Mouse (Mus musculus) limb, embryonic 13.5 days (tissue): Measurements from ENCODE around the gene Klhl40. TPM values are rescaled to one million over a fixed set of nuclear protein-coding genes. Genes with fewer than 3 reads are reported as not detected.

Experiments
- ATAC-seq: fragments of 200-750 bp; cut with Nextera tagmentation; 2 replicates; pipeline ENCODE4 v1.8.0; 2017; ENCODE audit warnings: low read depth, moderate number of reproducible peaks, moderate TSS enrichment; ENCODE audit not compliant: low FRiP score
- H3K27ac ChIP-seq: fragments of 300-500 bp; sonication (generic); 2 replicates; pipeline ENCODE4 v1.5.1; 2015; ENCODE audit warnings: inconsistent platforms, mild to moderate bottlenecking, moderate library complexity
- H3K27me3 ChIP-seq: fragments of 300-500 bp; sonication (generic); 2 replicates; pipeline ENCODE4 v1.6.1; 2015; ENCODE audit warnings: mild to moderate bottlenecking, inconsistent platforms
- H3K36me3 ChIP-seq: fragments of 300-500 bp; sonication (generic); 2 replicates; pipeline ENCODE4 v1.6.1; 2015; ENCODE audit warnings: inconsistent platforms, mild to moderate bottlenecking, moderate library complexity
- H3K4me1 ChIP-seq: fragments of 300-500 bp; sonication (generic); 2 replicates; pipeline ENCODE4 v1.6.1; 2015; ENCODE audit warnings: inconsistent platforms
- H3K4me2 ChIP-seq: fragments of 300-500 bp; sonication (generic); replicated peaks from 2 replicates; pipeline ENCODE4 v1.6.1; 2015; ENCODE audit warnings: inconsistent platforms, mild to moderate bottlenecking, moderate library complexity
- H3K4me3 ChIP-seq: fragments of 300-500 bp; sonication (generic); 2 replicates; pipeline ENCODE4 v1.5.1; 2015; ENCODE audit warnings: moderate library complexity, mild to moderate bottlenecking, inconsistent platforms
- H3K9ac ChIP-seq: fragments of 300-500 bp; sonication (generic); 2 replicates; pipeline ENCODE4 v1.6.1; 2015; ENCODE audit warnings: mild to moderate bottlenecking, inconsistent platforms
- H3K9me3 ChIP-seq: fragments of 300-500 bp; sonication (generic); 2 replicates; pipeline ENCODE4 v1.6.1; 2016; ENCODE audit warnings: inconsistent platforms
- WGBS: fragments of 180-500 bp; shearing (Covaris S2); methylation state at CpG from one replicate; pipeline ENCODE4 v1.1.7; 2015; 5-methylcytosine and 5-hydroxymethylcytosine counted together
- polyA plus RNA-seq: library from polyadenylated mRNA; unstranded; fragments of >200 nt; fragmentation: Nextera tagmentation; extraction: Ambion mirVana; gene quantifications from 2 replicates; pipeline ENCODE4 v1.2.1, GENCODE M21; 2015

The Klhl40 gene
- 12.5 and 13.3 TPM in 2 replicates for polyA plus RNA-seq

GRCm38 (mm10) chr9:121777484-121778065 is at the start of gene Klhl40:
Gene Klhl40, plus strand, starts transcription at chr9:121777607.
- Histone ChIP-seq H3K27ac (no peak within 1 kb of the TSS), H3K4me2 (peak within 1 kb of the TSS; percentile 66), H3K4me3 (peak within 1 kb of the TSS; percentile 42), H3K9ac (peak within 1 kb of the TSS; percentile 51), H3K27me3 (peaks cover 58% of the 10 kb centered on the region), H3K9me3 (no peaks in the 10 kb centered on the region), H3K36me3 (no peaks in the 10 kb centered on the region), H3K4me1 (peaks cover 17% of the 10 kb centered on the region)
- ATAC-seq, result peak; percentile 67
- 19% methylated on average over 30 of the region's 30 CpGs for WGBS

- ATAC-seq, result no peak
- H3K4me3 ChIP-seq, result no peak overlapping the region
- no peaks in the 10 kb centered on the region for H3K27me3 ChIP-seq
- H3K27ac ChIP-seq, result no peak overlapping the region
- H3K36me3 ChIP-seq, result peaks cover 53% of the 10 kb centered on the region
- H3K9me3 ChIP-seq, result no peaks in the 10 kb centered on the region
- 93% methylated on average over 6 of the region's 6 CpGs for WGBS
- H3K9ac ChIP-seq, result no peak overlapping the region
- no peaks in the 10 kb centered on the region for H3K4me1 ChIP-seq
- H3K4me2 ChIP-seq, result no peak overlapping the region
Measured at GRCm38 (mm10) chr9:121740490-121740889, 36.9 kb upstream of the Klhl40 start.

- 91% methylated on average over 3 of the region's 3 CpGs for WGBS
- Histone ChIP-seq H3K27ac (no peak overlapping the region), H3K4me2 (no peak overlapping the region), H3K4me1 (no peaks in the 10 kb centered on the region), H3K36me3 (peaks cover 54% of the 10 kb centered on the region), H3K4me3 (no peak overlapping the region), H3K9me3 (no peaks in the 10 kb centered on the region), H3K27me3 (no peaks in the 10 kb centered on the region), H3K9ac (no peak overlapping the region)
- no peak for ATAC-seq
Measured at GRCm38 (mm10) chr9:121741168-121741567, 36.2 kb upstream of the Klhl40 start.

GRCm38 (mm10) chr9:121744051-121744450 is 33.4 kb upstream of the Klhl40 start:
- peaks cover 82% of the 10 kb centered on the region for H3K36me3 ChIP-seq
- H3K9me3 ChIP-seq, result no peaks in the 10 kb centered on the region
- ATAC-seq, result no peak
- H3K4me1 ChIP-seq, result no peaks in the 10 kb centered on the region
- H3K27me3 ChIP-seq, result no peaks in the 10 kb centered on the region
- no peak overlapping the region for H3K4me2 ChIP-seq
- H3K4me3 ChIP-seq, result no peak overlapping the region
- H3K9ac ChIP-seq, result no peak overlapping the region
- H3K27ac ChIP-seq, result no peak overlapping the region
- WGBS, result 92% methylated on average over 8 of the region's 8 CpGs

GRCm38 (mm10) chr9:121752774-121753173 is 24.6 kb upstream of the Klhl40 start:
- Histone ChIP-seq H3K27ac (no peak overlapping the region), H3K4me1 (peaks cover 12% of the 10 kb centered on the region), H3K27me3 (no peaks in the 10 kb centered on the region), H3K36me3 (peaks cover 88% of the 10 kb centered on the region), H3K9ac (no peak overlapping the region), H3K4me2 (no peak overlapping the region), H3K4me3 (no peak overlapping the region), H3K9me3 (no peaks in the 10 kb centered on the region)
- no peak for ATAC-seq
- WGBS, result 95% methylated on average over 9 of the region's 9 CpGs

GRCm38 (mm10) chr9:121754624-121755023 is 22.8 kb upstream of the Klhl40 start:
- no peaks in the 10 kb centered on the region for H3K27me3 ChIP-seq
- H3K9ac ChIP-seq, result no peak overlapping the region
- H3K36me3 ChIP-seq, result peaks cover 69% of the 10 kb centered on the region
- H3K27ac ChIP-seq, result no peak overlapping the region
- no peak overlapping the region for H3K4me3 ChIP-seq
- ATAC-seq, result no peak
- 85% methylated on average over 3 of the region's 3 CpGs for WGBS
- H3K9me3 ChIP-seq, result no peaks in the 10 kb centered on the region
- H3K4me1 ChIP-seq, result peaks cover 25% of the 10 kb centered on the region
- no peak overlapping the region for H3K4me2 ChIP-seq

- peaks cover 39% of the 10 kb centered on the region for H3K4me1 ChIP-seq
- H3K9me3 ChIP-seq, result no peaks in the 10 kb centered on the region
- ATAC-seq, result no peak
- H3K4me2 ChIP-seq, result no peak overlapping the region
- H3K4me3 ChIP-seq, result no peak overlapping the region
- WGBS, result 83% methylated on average over 3 of the region's 3 CpGs
- H3K27me3 ChIP-seq, result no peaks in the 10 kb centered on the region
- H3K36me3 ChIP-seq, result peaks cover 49% of the 10 kb centered on the region
- peak overlapping the region; percentile 10; the same call in 1 of the 2 replicates for H3K27ac ChIP-seq
- H3K9ac ChIP-seq, result no peak overlapping the region
Measured at GRCm38 (mm10) chr9:121756785-121757184, 20.6 kb upstream of the Klhl40 start.

GRCm38 (mm10) chr9:121757432-121757831 is 20.0 kb upstream of the Klhl40 start:
- peaks cover 42% of the 10 kb centered on the region for H3K4me1 ChIP-seq
- peak overlapping the region; percentile 77 for H3K4me2 ChIP-seq
- no peaks in the 10 kb centered on the region for H3K27me3 ChIP-seq
- H3K4me3 ChIP-seq, result no peak overlapping the region
- peak overlapping the region; percentile 96 for H3K27ac ChIP-seq
- WGBS, result 47% methylated on average over 3 of the region's 3 CpGs
- 0 out of 2 replicates have a peak overlapping the region, but pooled peaks have one; percentile 10 for H3K9ac ChIP-seq
- no peaks in the 10 kb centered on the region for H3K9me3 ChIP-seq
- no peak for ATAC-seq
- peaks cover 49% of the 10 kb centered on the region for H3K36me3 ChIP-seq

GRCm38 (mm10) chr9:121757835-121758814 is 19.3 kb upstream of the Klhl40 start:
- Histone ChIP-seq H3K27ac (peak overlapping the region; percentile 96), H3K4me1 (peaks cover 42% of the 10 kb centered on the region), H3K4me3 (peak overlapping the region; percentile 83), H3K9me3 (no peaks in the 10 kb centered on the region), H3K36me3 (peaks cover 51% of the 10 kb centered on the region), H3K27me3 (no peaks in the 10 kb centered on the region), H3K9ac (peak overlapping the region; percentile 95), H3K4me2 (peak overlapping the region; percentile 77)
- peak; percentile 37; the same call in 1 of the 2 replicates for ATAC-seq
- WGBS, result 29% methylated on average over 10 of the region's 10 CpGs

- H3K4me1 ChIP-seq, result peaks cover 42% of the 10 kb centered on the region
- WGBS, result under 1% methylated on average over 79 of the region's 97 CpGs
- peaks cover 51% of the 10 kb centered on the region for H3K36me3 ChIP-seq
- H3K27ac ChIP-seq, result peak within 1 kb of the TSS; percentile 96
- no peaks in the 10 kb centered on the region for H3K27me3 ChIP-seq
- H3K4me3 ChIP-seq, result peak within 1 kb of the TSS; percentile 83
- H3K9me3 ChIP-seq, result no peaks in the 10 kb centered on the region
- peak within 1 kb of the TSS; percentile 77 for H3K4me2 ChIP-seq
- peak within 1 kb of the TSS; percentile 95 for H3K9ac ChIP-seq
- ATAC-seq, result peak; percentile 76
Measured at GRCm38 (mm10) chr9:121759091-121760081, 18.0 kb upstream of the Klhl40 start, which contains the start of gene Zfp651. Gene Zfp651, plus strand, starts transcription at chr9:121759330.
